Mouse (Mus musculus): ENCODE measurements at regions not wholly inside any gene's neighbourhood (a gene's known extent, or its start where the extent isn't known, plus 50 kb on each side); places are given as distances from the start of the nearest gene placed in this dataset.
"Not testable (repeated sequence)": the region's sequence is repeated elsewhere in the genome, so short reads cannot be mapped to it uniquely, and the experiment has no call there.

DNA sequence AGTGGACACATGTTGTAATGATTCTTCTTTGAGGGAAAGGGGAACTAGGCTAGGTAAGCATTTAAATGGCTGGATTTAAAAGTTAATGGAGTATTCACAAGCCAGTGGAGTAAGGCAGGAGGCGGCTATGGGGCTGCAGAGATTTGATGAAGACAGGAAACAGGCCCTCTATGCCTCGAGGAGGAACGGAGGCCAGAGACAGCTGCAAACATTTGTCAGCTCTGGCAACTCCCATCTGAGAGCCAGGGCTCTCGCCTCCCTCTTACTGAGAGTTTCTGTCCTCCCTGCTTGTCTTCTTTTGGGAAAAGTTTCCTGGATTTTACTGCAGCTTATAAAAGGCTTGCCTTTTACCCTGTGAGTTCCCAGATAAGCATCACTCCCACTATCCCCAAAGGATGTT, 134.9 kb upstream of the Tas2r119 start:
- Histone ChIP-seq H3K4me2 (replicated peaks) (no peak overlapping the region), H3K4me1 (replicated peaks) (0 out of 2 replicates have a peak, but pooled peaks cover 5% of the 10 kb centered on the region), H3K9me3 (no peaks in the 10 kb centered on the region), H3K27ac (peak overlapping the region; percentile 51), H3K9ac (no peak overlapping the region), H3K36me3 (no peaks in the 10 kb centered on the region), H3K4me3 (replicated peaks) (no peak overlapping the region), H3K27me3 (replicated peaks) (no peaks in the 10 kb centered on the region)
- peak; percentile 77 for ATAC-seq
- 30% methylated on average over 4 of the region's 4 CpGs for WGBS

DNA sequence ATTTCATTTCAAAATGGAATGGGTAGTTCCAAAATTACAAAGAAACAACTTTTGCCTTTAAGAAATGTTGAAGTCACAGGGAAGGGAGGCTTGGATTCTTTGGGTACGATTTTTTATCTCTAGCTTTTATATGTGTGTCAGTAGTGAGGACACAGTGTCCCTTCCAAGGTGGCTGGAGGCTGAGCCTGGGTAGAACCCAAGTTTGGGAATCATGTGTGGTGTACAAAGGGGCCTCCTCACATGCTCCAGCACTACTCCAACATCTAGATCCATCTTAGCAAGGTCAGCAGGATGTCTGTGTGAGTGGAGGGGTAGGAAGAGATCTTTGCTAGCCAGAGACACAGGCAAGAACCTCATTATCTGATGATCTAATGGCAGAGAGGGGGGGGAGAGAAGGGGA, 134.5 kb upstream of the Tas2r119 start:
- ATAC-seq: peak; percentile 56; the same call in 1 of the 2 replicates
- Histone ChIP-seq H3K27me3 (replicated peaks) (no peaks in the 10 kb centered on the region), H3K4me3 (replicated peaks) (no peak overlapping the region), H3K9me3 (no peaks in the 10 kb centered on the region), H3K36me3 (no peaks in the 10 kb centered on the region), H3K4me2 (replicated peaks) (no peak overlapping the region), H3K27ac (peak overlapping the region; percentile 45), H3K9ac (no peak overlapping the region), H3K4me1 (replicated peaks) (0 out of 2 replicates have a peak, but pooled peaks cover 5% of the 10 kb centered on the region)
- WGBS: 57% methylated on average over 1 of the region's 1 CpGs

DNA sequence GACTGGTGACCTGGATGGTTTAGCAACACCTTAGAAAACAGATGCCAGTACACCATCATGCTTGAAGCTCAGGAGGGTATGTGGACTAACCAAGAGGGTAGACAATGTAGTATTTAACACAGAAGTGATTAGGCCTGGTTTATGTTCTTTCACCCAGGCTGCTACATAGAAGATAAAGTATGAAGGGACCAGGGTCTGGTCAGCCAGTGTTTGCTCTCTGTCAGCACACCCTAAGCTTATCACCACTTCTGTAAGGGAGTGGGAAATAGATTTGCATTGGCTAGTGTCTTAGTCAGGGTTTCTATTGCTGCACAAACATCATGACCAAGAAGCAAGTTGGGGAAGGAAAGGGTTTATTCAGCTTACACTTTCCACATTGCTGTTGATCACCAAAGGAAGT, 133.9 kb upstream of the Tas2r119 start:
- 0 out of 2 replicates have a peak, but pooled peaks have one; percentile 41 for ATAC-seq
- H3K27ac ChIP-seq: peak overlapping the region; percentile 45; the same call in 1 of the 2 replicates

DNA sequence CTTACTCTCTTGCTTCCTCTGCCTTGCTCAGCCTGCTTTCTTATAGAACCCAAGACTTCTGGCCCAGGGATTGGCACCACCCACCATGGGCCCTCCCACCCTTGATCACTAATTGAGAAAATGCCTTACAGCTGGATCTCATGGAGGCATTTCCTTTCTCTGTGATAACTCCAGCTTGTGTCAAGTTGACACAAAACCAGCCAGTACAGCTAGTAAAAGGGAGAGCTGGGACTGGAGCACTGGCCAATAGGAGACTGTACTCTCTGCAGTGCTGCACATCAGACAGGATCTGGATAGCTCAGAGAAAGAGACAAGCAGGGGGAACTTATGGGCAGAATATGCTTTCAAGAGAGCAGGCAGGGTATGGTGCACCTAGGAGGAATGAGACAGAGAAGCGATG, 133.4 kb upstream of the Tas2r119 start:
- not testable (repeated sequence) for H3K9me3 ChIP-seq, H3K9ac ChIP-seq

More for the DNA sequence above, 133.9 kb upstream of the Tas2r119 start:
- Histone ChIP-seq H3K4me1 (replicated peaks) (0 out of 2 replicates have a peak, but pooled peaks cover 5% of the 10 kb centered on the region), H3K4me2 (replicated peaks) (no peak overlapping the region), H3K27me3 (replicated peaks) (no peaks in the 10 kb centered on the region), H3K9ac (no peak overlapping the region), H3K9me3 (no peaks in the 10 kb centered on the region), H3K4me3 (replicated peaks) (no peak overlapping the region), H3K36me3 (no peaks in the 10 kb centered on the region)

DNA sequence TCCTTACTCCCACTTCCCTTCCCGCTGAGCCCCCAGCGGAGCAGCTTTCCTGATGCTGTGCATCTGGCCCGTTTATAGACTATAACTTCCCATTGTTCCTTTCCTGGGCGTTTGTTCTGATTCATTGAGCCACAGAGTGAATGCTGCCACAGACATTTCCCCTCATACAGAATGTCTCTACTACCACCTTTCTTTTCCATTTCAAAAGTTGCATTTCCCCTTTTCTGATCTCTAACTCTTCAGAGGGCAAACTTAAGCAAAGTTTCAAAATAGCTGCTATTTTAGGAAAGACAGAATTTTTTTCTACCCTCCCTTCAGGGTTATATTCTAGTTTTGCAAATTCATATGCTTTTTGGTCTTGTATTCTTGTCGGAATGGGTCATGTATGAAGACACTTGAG, 128.3 kb upstream of the Tas2r119 start:
- ATAC-seq: no peak
- Histone ChIP-seq H3K9me3 (no peaks in the 10 kb centered on the region), H3K27ac (no peak overlapping the region), H3K27me3 (replicated peaks) (no peaks in the 10 kb centered on the region), H3K4me3 (replicated peaks) (no peak overlapping the region), H3K4me1 (replicated peaks) (0 out of 2 replicates have a peak, but pooled peaks cover under 1% of the 10 kb centered on the region), H3K9ac (no peak overlapping the region), H3K36me3 (no peaks in the 10 kb centered on the region), H3K4me2 (replicated peaks) (no peak overlapping the region)
- 52% methylated on average over 5 of the region's 5 CpGs for WGBS

More for the DNA sequence above, 133.4 kb upstream of the Tas2r119 start:
- not testable (repeated sequence) for H3K4me3 ChIP-seq (replicated peaks); H3K36me3 ChIP-seq; H3K4me2 ChIP-seq (replicated peaks); H3K27ac ChIP-seq; H3K27me3 ChIP-seq (replicated peaks); H3K4me1 ChIP-seq (replicated peaks); ATAC-seq
- 98% methylated on average over 1 of the region's 1 CpGs for WGBS

DNA sequence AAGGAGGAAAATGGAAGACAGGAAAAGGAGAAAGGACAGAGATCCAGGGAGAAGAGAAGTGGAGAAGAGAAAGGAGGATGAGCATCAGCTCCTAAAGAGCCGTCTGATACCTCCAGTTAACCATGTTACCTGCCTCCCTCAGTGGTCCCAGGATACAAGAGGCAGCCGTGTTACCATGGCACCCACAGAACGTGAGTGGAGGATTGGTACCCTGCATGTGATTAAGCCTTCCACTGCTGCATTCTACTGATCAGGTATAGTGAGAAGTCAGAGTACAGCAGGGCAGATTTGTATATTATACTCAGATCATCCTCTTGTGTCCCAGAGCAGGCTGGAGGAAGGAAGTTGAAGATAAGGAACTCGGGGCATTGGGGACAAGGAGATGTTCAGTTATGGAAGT, 115.5 kb upstream of the Tas2r119 start:
- no peak overlapping the region for H3K4me3 ChIP-seq (replicated peaks)
- H3K27me3 ChIP-seq (replicated peaks): no peaks in the 10 kb centered on the region
- H3K9ac ChIP-seq: no peak overlapping the region
- H3K27ac ChIP-seq: no peak overlapping the region
- 82% methylated on average over 4 of the region's 4 CpGs for WGBS
- H3K36me3 ChIP-seq: no peaks in the 10 kb centered on the region
- no peaks in the 10 kb centered on the region for H3K9me3 ChIP-seq
- no peak overlapping the region for H3K4me2 ChIP-seq (replicated peaks)
- H3K4me1 ChIP-seq (replicated peaks): no peaks in the 10 kb centered on the region
- no peak for ATAC-seq

DNA sequence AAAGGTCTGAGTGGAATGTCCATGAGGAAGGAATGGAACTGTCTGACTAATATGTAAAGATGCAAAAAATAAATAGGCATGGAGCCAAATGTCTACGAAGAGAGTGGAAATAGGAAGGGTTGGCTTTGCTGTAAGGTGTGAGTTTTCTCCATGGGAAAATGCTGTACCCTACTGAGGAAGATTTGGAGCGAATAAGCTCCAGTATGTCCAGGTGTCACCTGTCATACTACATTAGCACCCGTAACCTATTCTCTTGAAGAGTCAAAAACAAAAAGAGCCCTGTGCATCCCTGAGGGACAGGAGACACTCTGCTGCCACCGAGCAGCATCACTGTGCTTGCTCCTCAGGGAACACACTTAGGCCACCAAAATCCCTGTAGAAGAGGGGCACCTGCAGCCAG, 95.0 kb upstream of the Tas2r119 start:
- no peak for ATAC-seq
- no peak overlapping the region for H3K4me3 ChIP-seq (replicated peaks)
- H3K27me3 ChIP-seq (replicated peaks): no peaks in the 10 kb centered on the region
- no peak overlapping the region for H3K27ac ChIP-seq
- H3K4me2 ChIP-seq (replicated peaks): no peak overlapping the region
- H3K36me3 ChIP-seq: no peaks in the 10 kb centered on the region
- no peaks in the 10 kb centered on the region for H3K9me3 ChIP-seq
- H3K9ac ChIP-seq: no peak overlapping the region
- whole genome bisulfite sequencing: 90% methylated on average over 4 of the region's 4 CpGs
- no peaks in the 10 kb centered on the region for H3K4me1 ChIP-seq (replicated peaks)

DNA sequence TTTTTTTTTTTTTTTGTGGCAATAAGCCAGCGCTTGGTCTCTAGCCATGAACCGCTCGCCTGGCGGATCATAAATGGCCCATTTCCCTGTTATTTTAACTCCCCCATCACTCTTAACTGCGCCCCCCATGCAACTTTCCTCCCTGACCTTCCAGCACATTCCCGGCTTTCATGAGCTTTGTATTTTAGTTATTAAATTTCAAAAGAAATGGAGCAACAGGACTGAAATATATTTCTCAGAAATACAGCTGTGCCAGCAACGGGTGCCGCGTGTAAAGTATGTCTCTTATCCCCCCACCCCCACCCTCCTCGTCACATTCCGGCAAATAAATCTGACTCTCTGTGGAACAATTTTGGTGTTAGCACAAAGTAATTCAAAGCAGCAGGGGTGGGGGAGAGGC, 83.2 kb upstream of the Tas2r119 start:
- Histone ChIP-seq H3K4me1 (replicated peaks) (no peaks in the 10 kb centered on the region), H3K4me2 (replicated peaks) (0 out of 2 replicates have a peak overlapping the region, but pooled peaks have one; percentile 1), H3K27ac (no peak overlapping the region), H3K9ac (no peak overlapping the region), H3K4me3 (replicated peaks) (no peak overlapping the region), H3K36me3 (no peaks in the 10 kb centered on the region), H3K27me3 (replicated peaks) (no peaks in the 10 kb centered on the region), H3K9me3 (no peaks in the 10 kb centered on the region)
- ATAC-seq: no peak
- WGBS: 56% methylated on average over 11 of the region's 11 CpGs

DNA sequence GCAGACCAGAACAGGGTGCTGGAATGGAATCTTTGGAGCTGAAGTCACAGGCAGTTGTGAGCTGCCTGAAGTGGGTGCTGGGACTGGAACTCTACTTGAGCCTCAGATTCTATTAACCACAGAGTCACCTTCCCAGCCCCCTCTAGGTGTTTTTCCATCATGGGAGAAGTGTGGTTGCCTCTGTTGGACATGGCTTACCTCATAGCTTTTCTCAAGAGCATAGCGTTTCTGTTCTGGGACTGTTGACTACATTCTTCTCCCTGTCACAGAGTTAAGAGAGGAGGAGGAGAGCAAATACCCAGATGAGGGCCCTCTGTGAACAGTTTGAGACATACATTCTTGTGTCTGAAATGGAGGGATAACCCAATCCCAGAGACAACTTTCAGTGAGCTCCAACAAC, 81.5 kb upstream of the Tas2r119 start:
- H3K27me3 ChIP-seq (replicated peaks): no peaks in the 10 kb centered on the region
- no peak for ATAC-seq
- no peaks in the 10 kb centered on the region for H3K4me1 ChIP-seq (replicated peaks)
- no peaks in the 10 kb centered on the region for H3K36me3 ChIP-seq
- 59% methylated on average over 1 of the region's 1 CpGs for WGBS
- no peak overlapping the region for H3K4me2 ChIP-seq (replicated peaks)
- H3K27ac ChIP-seq: no peak overlapping the region
- H3K9me3 ChIP-seq: no peaks in the 10 kb centered on the region
- H3K4me3 ChIP-seq (replicated peaks): no peak overlapping the region
- H3K9ac ChIP-seq: no peak overlapping the region

DNA sequence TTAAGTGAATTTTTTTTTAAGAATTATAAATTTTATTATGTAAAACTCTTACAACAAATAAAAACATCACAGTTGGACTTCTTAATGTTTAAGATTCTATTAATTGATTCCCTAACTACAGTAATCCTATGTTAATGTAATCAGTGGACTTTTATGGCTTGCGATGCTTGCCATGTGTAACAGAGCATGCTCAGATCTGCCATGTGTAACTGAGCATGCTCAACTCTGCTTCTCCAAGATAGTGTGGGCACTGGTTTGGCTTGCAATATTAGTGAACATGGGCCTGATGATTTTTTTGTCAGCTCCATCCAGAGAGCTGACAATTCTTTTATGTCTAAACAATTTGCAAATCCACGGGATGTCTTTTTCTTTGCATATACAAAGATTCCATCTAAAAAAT, 66.4 kb upstream of the Tas2r119 start:
- Histone ChIP-seq H3K4me2 (replicated peaks) (no peak overlapping the region), H3K27ac (no peak overlapping the region), H3K4me1 (replicated peaks) (no peaks in the 10 kb centered on the region), H3K4me3 (replicated peaks) (no peak overlapping the region), H3K27me3 (replicated peaks) (no peaks in the 10 kb centered on the region), H3K36me3 (no peaks in the 10 kb centered on the region), H3K9me3 (no peaks in the 10 kb centered on the region), H3K9ac (no peak overlapping the region)
- 80% methylated on average over 2 of the region's 2 CpGs for WGBS
- ATAC-seq: no peak
